Mouse (Mus musculus) liver, embryonic 14.5 days (tissue): ENCODE results near the gene Nckap5l.

ENCODE experiments used
- CTCF ChIP-seq: IDR thresholded peaks from 2 replicates; pipeline ENCODE4 v1.5.1; 2016; ENCODE audit warnings: antibody characterized with exemption, low read depth, control low read depth
- EP300 ChIP-seq: IDR thresholded peaks from 2 replicates; pipeline ENCODE4 v1.6.1; 2016; ENCODE audit warnings: antibody characterized with exemption, low read depth

- TF ChIP-seq CTCF (no peak), EP300 (no peak)
Observed at GRCm38 (mm10) chr15:99454585-99455279, 2.8 kb downstream of the Nckap5l start.
